Mouse (Mus musculus) lung, postnatal 36 days (tissue): ENCODE measurements around the gene Tnpo3.
"Not testable (repeated sequence)": the region's sequence is repeated elsewhere in the genome, so short reads cannot be mapped to it uniquely, and the experiment has no call there.

Experiments
- DNase-seq: peaks from one replicate; pipeline ENCODE4 v3.0.0; 2022; ENCODE audit warnings: mixed read lengths

The Tnpo3 gene

GRCm38 (mm10) chr6:29620840-29621543 is 11.3 kb upstream of the Tnpo3 start:
- DNase-seq, result peak; percentile 73

DNA sequence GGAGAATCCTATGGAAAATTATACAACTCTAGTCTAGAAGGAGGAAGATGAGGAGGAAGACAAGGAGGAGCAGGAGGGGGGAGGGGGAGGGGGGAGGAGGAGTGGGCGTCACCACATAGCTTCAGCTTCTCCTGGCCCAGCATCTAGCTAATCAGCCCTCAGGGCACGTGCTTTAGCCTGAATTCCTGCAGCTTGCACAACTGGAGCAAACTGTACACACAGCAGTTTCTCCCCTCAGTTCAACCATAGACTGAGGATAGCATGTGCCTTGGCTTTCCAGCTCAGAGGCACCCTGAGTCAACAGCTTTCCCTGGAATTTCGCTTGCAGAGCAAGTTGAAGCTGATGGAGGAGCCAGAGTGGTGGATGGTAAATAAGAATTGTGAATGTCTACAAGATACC is 10.5 kb upstream of the Tnpo3 start:
- peak; percentile 51 for DNase-seq

- DNase-seq, result not testable (repeated sequence)
Observed at GRCm38 (mm10) chr6:29610020-29610640, 443 bp upstream of the Tnpo3 start.

GRCm38 (mm10) chr6:29600188-29600587 is 9.5 kb downstream of the Tnpo3 start:
- no peak for DNase-seq

GRCm38 (mm10) chr6:29595656-29596055 is 14.0 kb downstream of the Tnpo3 start:
- DNase-seq, result no peak

GRCm38 (mm10) chr6:29581202-29581601 is 28.5 kb downstream of the Tnpo3 start:
- no peak for DNase-seq

DNA sequence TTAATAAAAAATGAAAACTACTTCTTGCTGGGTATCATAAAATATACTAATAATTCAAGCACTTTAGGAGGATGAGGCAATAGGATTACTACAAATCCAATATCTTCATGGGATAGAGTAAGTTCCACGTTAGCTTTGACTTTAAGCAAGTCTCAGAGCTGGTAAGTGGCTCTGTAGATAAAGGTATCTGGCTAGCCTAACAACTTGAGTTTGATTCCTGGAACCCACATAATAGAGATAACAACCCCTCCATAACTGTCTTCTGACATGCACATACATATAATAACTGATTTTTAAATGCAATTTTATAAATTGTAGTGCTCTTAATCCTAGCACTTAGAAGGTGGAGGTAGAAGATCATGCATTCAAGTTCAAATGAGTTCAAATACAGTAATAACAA is 28.9 kb downstream of the Tnpo3 start:
- DNase-seq, result no peak

GRCm38 (mm10) chr6:29576388-29576787 is 33.3 kb downstream of the Tnpo3 start:
- DNase-seq, result not testable (repeated sequence)

GRCm38 (mm10) chr6:29557112-29557511 is 52.6 kb downstream of the Tnpo3 start:
- DNase-seq, result no peak

- no peak for DNase-seq
Observed at GRCm38 (mm10) chr6:29552526-29552925, 57.2 kb downstream of the Tnpo3 start.

DNA sequence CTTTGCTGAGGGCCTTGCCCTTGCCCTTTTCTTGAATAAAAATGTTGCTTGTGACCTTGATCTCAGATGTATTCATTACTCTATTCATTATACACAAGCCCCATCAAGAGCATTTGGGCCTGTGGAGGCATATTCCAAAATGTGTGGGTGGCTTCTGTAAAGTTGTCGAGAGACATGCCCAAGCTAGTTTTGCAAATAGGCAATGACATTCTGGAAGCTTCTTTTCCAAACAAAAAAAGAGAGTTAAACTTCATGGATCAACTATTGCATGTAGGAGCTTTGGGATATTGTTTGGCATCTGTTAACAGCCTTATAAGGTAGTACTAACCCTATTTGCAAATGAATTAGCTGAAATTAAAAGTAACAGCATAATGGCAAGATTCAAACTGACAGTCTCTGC is 61.6 kb downstream of the Tnpo3 start:
- DNase-seq, result no peak

DNA sequence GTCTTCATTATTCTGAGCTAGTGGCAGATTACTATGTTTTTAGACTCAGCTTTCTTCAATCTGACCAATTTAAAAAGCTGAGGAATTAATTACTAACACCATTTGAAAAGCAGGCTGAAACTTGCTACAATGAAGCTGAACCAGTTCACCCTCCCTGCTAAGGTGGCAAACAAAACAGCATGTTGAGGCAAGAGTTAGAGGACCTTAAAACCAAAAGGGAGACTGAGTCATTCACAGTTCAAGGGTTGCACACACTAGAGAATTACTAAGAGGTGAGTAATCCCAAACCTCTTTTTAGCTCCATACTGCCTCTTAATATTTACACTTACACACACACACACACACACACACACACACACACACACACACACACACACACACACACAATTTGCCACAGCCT is 62.1 kb downstream of the Tnpo3 start:
- DNase-seq, result no peak

- DNase-seq, result no peak
Observed at GRCm38 (mm10) chr6:29545611-29546010, 64.1 kb downstream of the Tnpo3 start.

- DNase-seq, result no peak
Observed at GRCm38 (mm10) chr6:29540956-29541355, 68.7 kb downstream of the Tnpo3 start.

- no peak for DNase-seq
Observed at GRCm38 (mm10) chr6:29540223-29540622, 69.5 kb downstream of the Tnpo3 start.

GRCm38 (mm10) chr6:29539502-29539901 is 70.2 kb downstream of the Tnpo3 start:
- DNase-seq, result no peak

- DNase-seq, result no peak
Observed at GRCm38 (mm10) chr6:29537221-29537620, 72.5 kb downstream of the Tnpo3 start.

GRCm38 (mm10) chr6:29536651-29537193 is 73.0 kb downstream of the Tnpo3 start:
- peak; percentile 52 for DNase-seq

GRCm38 (mm10) chr6:29535316-29535715 is 74.4 kb downstream of the Tnpo3 start:
- peak; percentile 14 for DNase-seq

DNA sequence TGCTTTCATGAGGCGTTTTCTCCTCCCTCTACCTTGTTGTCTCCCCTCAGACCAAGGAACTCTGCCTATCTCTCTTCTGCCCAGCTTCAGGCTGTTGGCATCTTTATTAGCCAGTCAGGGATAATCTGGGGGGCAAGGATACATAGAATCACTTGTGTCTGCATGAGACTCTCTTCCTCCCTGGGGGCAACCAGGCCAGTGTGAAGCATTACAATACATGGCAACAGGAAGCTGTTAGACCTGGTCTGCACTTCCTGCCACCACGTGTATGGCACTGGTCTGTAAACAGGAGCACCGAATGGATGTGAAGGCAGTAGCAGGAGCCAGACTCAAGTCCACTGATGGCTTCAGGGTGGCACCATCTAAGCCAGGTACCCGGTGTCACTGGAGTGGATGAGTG is 79.6 kb downstream of the Tnpo3 start:
- no peak for DNase-seq

DNA sequence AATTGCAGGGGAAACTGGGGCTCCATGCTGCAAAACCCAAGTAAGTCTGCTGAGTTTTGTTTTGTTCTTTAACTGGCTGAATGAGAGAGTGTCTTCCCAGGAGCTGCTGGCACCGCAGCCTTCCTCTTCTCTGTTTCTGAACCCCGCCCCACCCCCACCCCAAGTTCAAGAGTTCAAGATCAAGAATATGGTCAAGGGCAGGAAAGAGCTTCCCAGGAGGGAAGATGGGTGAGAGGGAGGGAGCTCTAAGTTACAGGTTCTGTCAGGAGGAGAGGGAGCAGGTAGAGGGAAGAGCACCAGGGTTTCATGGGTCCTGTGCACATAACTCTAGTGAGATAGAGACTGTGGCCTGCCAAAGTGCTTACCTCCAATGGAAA is 80.3 kb downstream of the Tnpo3 start:
- DNase-seq, result no peak

GRCm38 (mm10) chr6:29528561-29529443 is 80.9 kb downstream of the Tnpo3 start:
- peak; percentile 53 for DNase-seq

DNA sequence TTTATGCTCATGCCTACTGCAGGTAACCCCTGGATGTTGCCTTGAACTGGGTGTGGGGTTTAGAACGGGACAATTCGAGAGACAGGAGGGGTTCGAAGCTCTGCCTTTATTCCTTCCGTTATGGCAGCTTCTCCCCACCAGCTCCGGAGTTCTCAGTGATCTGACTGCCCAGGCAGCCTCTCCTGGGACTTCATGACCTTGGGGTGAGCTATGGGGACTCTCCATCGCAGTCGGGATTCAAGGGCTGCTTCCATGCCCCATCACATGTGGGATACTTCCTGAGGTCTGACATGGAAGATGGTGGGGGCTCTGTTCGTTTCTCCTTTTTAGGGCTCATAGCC is 81.6 kb downstream of the Tnpo3 start:
- no peak for DNase-seq
